Mouse (Mus musculus): ENCODE measurements around the gene Poc1b. TPM values are rescaled to one million over a fixed set of nuclear protein-coding genes. Genes with fewer than 3 reads are reported as not detected.

The Poc1b gene
- polyA plus RNA-seq, 1 experiment from 2014 or later, result 20.6 TPM

- no peak overlapping the region for H3K9ac ChIP-seq (replicated peaks; ENCODE audit: low read length)
- H3K9me3 ChIP-seq (ENCODE audit: low read length), result no peaks in the 10 kb centered on the region
- no peak for ATAC-seq (ENCODE audit: low FRiP score, low TSS enrichment)
- 82% methylated on average over 9 of the region's 9 CpGs for WGBS
- no peak overlapping the region for H3K27ac ChIP-seq (ENCODE audit: low read length)
- H3K36me3 ChIP-seq (ENCODE audit: insufficient read depth, low read length), result peaks cover 4% of the 10 kb centered on the region; the same call in 1 of the 2 replicates
- no peak overlapping the region for H3K4me2 ChIP-seq (replicated peaks; ENCODE audit: low read depth, low read length)
- no peaks in the 10 kb centered on the region for H3K27me3 ChIP-seq (ENCODE audit: insufficient read depth, low read length)
- H3K4me3 ChIP-seq (ENCODE audit: low read length), result no peak overlapping the region
- H3K4me1 ChIP-seq (ENCODE audit: insufficient read depth, low read length), result peaks cover 20% of the 10 kb centered on the region
These were observed 90.9 kb downstream of the Poc1b start for GRCm38 (mm10) chr10:99197607-99198305.

- Histone ChIP-seq H3K4me3 (ENCODE audit: low read length) (no peak overlapping the region), H3K9ac (replicated peaks; ENCODE audit: low read length) (no peak overlapping the region), H3K9me3 (ENCODE audit: low read length) (no peaks in the 10 kb centered on the region), H3K4me1 (ENCODE audit: insufficient read depth, low read length) (peaks cover 25% of the 10 kb centered on the region), H3K27ac (ENCODE audit: low read length) (no peak overlapping the region), H3K27me3 (ENCODE audit: insufficient read depth, low read length) (no peaks in the 10 kb centered on the region), H3K4me2 (replicated peaks; ENCODE audit: low read depth, low read length) (no peak overlapping the region), H3K36me3 (ENCODE audit: insufficient read depth, low read length) (peaks cover 4% of the 10 kb centered on the region; the same call in 1 of the 2 replicates)
- 94% methylated on average over 9 of the region's 9 CpGs for WGBS
- no peak for ATAC-seq (ENCODE audit: low FRiP score, low TSS enrichment)
These were observed 92.1 kb downstream of the Poc1b start for GRCm38 (mm10) chr10:99198946-99199345.

GRCm38 (mm10) chr10:99200944-99201343 is 94.1 kb downstream of the Poc1b start:
- Histone ChIP-seq H3K4me1 (ENCODE audit: insufficient read depth, low read length) (peaks cover 35% of the 10 kb centered on the region), H3K27me3 (ENCODE audit: insufficient read depth, low read length) (no peaks in the 10 kb centered on the region), H3K27ac (ENCODE audit: low read length) (0 out of 2 replicates have a peak overlapping the region, but pooled peaks have one; percentile 16), H3K4me3 (ENCODE audit: low read length) (no peak overlapping the region), H3K36me3 (ENCODE audit: insufficient read depth, low read length) (peaks cover 4% of the 10 kb centered on the region; the same call in 1 of the 2 replicates), H3K4me2 (replicated peaks; ENCODE audit: low read depth, low read length) (no peak overlapping the region), H3K9me3 (ENCODE audit: low read length) (no peaks in the 10 kb centered on the region), H3K9ac (replicated peaks; ENCODE audit: low read length) (no peak overlapping the region)
- no peak for ATAC-seq (ENCODE audit: low FRiP score, low TSS enrichment)
- WGBS, result 60% methylated on average over 5 of the region's 5 CpGs

- Histone ChIP-seq H3K4me2 (replicated peaks; ENCODE audit: low read depth, low read length) (no peak overlapping the region), H3K27me3 (ENCODE audit: insufficient read depth, low read length) (no peaks in the 10 kb centered on the region), H3K4me3 (ENCODE audit: low read length) (no peak overlapping the region), H3K36me3 (ENCODE audit: insufficient read depth, low read length) (peaks cover 4% of the 10 kb centered on the region; the same call in 1 of the 2 replicates), H3K27ac (ENCODE audit: low read length) (no peak overlapping the region), H3K4me1 (ENCODE audit: insufficient read depth, low read length) (peaks cover 35% of the 10 kb centered on the region), H3K9ac (replicated peaks; ENCODE audit: low read length) (no peak overlapping the region), H3K9me3 (ENCODE audit: low read length) (no peaks in the 10 kb centered on the region)
- WGBS, result 5% methylated on average over 1 of the region's 1 CpGs
- no peak for ATAC-seq (ENCODE audit: low FRiP score, low TSS enrichment)
These were observed 95.0 kb downstream of the Poc1b start for GRCm38 (mm10) chr10:99201786-99202185.

GRCm38 (mm10) chr10:99202363-99202762 is 95.5 kb downstream of the Poc1b start:
- peaks cover 4% of the 10 kb centered on the region; the same call in 1 of the 2 replicates for H3K36me3 ChIP-seq (ENCODE audit: insufficient read depth, low read length)
- no peak for ATAC-seq (ENCODE audit: low FRiP score, low TSS enrichment)
- 13% methylated on average over 8 of the region's 8 CpGs for WGBS
- no peak overlapping the region for H3K4me3 ChIP-seq (ENCODE audit: low read length)
- H3K4me2 ChIP-seq (replicated peaks; ENCODE audit: low read depth, low read length), result no peak overlapping the region
- H3K4me1 ChIP-seq (ENCODE audit: insufficient read depth, low read length), result peaks cover 35% of the 10 kb centered on the region
- no peaks in the 10 kb centered on the region for H3K9me3 ChIP-seq (ENCODE audit: low read length)
- H3K9ac ChIP-seq (replicated peaks; ENCODE audit: low read length), result no peak overlapping the region
- peak overlapping the region; percentile 56 for H3K27ac ChIP-seq (ENCODE audit: low read length)
- H3K27me3 ChIP-seq (ENCODE audit: insufficient read depth, low read length), result no peaks in the 10 kb centered on the region

- peaks cover 1% of the 10 kb centered on the region; the same call in 1 of the 2 replicates for H3K36me3 ChIP-seq (ENCODE audit: insufficient read depth, low read length)
- H3K4me2 ChIP-seq (replicated peaks; ENCODE audit: low read depth, low read length), result peak overlapping the region; percentile 59
- no peak for ATAC-seq (ENCODE audit: low FRiP score, low TSS enrichment)
- no peaks in the 10 kb centered on the region for H3K9me3 ChIP-seq (ENCODE audit: low read length)
- 55% methylated on average over 5 of the region's 5 CpGs for WGBS
- peak overlapping the region; percentile 57 for H3K9ac ChIP-seq (replicated peaks; ENCODE audit: low read length)
- H3K27me3 ChIP-seq (ENCODE audit: insufficient read depth, low read length), result no peaks in the 10 kb centered on the region
- H3K4me1 ChIP-seq (ENCODE audit: insufficient read depth, low read length), result peaks cover 35% of the 10 kb centered on the region
- H3K4me3 ChIP-seq (ENCODE audit: low read length), result peak overlapping the region; percentile 37; the same call in 1 of the 2 replicates
- H3K27ac ChIP-seq (ENCODE audit: low read length), result peak overlapping the region; percentile 83
These were observed 96.3 kb downstream of the Poc1b start for GRCm38 (mm10) chr10:99203163-99203562.

GRCm38 (mm10) chr10:99203577-99204487 is 97.0 kb downstream of the Poc1b start:
- Histone ChIP-seq H3K9me3 (ENCODE audit: low read length) (no peaks in the 10 kb centered on the region), H3K9ac (replicated peaks; ENCODE audit: low read length) (peak overlapping the region; percentile 57), H3K4me1 (ENCODE audit: insufficient read depth, low read length) (peaks cover 35% of the 10 kb centered on the region), H3K27ac (ENCODE audit: low read length) (peak overlapping the region; percentile 83), H3K4me3 (ENCODE audit: low read length) (peak overlapping the region; percentile 37), H3K36me3 (ENCODE audit: insufficient read depth, low read length) (no peaks in the 10 kb centered on the region), H3K27me3 (ENCODE audit: insufficient read depth, low read length) (no peaks in the 10 kb centered on the region), H3K4me2 (replicated peaks; ENCODE audit: low read depth, low read length) (peak overlapping the region; percentile 59)
- 3% methylated on average over 29 of the region's 29 CpGs for WGBS
- peak; percentile 56 for ATAC-seq (ENCODE audit: low FRiP score, low TSS enrichment)

- peak overlapping the region; percentile 37 for H3K4me3 ChIP-seq (ENCODE audit: low read length)
- peak overlapping the region; percentile 83 for H3K27ac ChIP-seq (ENCODE audit: low read length)
- peaks cover 35% of the 10 kb centered on the region for H3K4me1 ChIP-seq (ENCODE audit: insufficient read depth, low read length)
- no peaks in the 10 kb centered on the region for H3K9me3 ChIP-seq (ENCODE audit: low read length)
- H3K9ac ChIP-seq (replicated peaks; ENCODE audit: low read length), result peak overlapping the region; percentile 57
- H3K27me3 ChIP-seq (ENCODE audit: insufficient read depth, low read length), result no peaks in the 10 kb centered on the region
- peak; percentile 35; the same call in 1 of the 2 replicates for ATAC-seq (ENCODE audit: low FRiP score, low TSS enrichment)
- WGBS, result 6% methylated on average over 11 of the region's 11 CpGs
- H3K4me2 ChIP-seq (replicated peaks; ENCODE audit: low read depth, low read length), result peak overlapping the region; percentile 59
- H3K36me3 ChIP-seq (ENCODE audit: insufficient read depth, low read length), result no peaks in the 10 kb centered on the region
These were observed 97.7 kb downstream of the Poc1b start for GRCm38 (mm10) chr10:99204553-99204952.

- Histone ChIP-seq H3K27me3 (ENCODE audit: insufficient read depth, low read length) (no peaks in the 10 kb centered on the region), H3K36me3 (ENCODE audit: insufficient read depth, low read length) (no peaks in the 10 kb centered on the region), H3K4me1 (ENCODE audit: insufficient read depth, low read length) (peaks cover 23% of the 10 kb centered on the region), H3K4me3 (ENCODE audit: low read length) (no peak overlapping the region), H3K4me2 (replicated peaks; ENCODE audit: low read depth, low read length) (no peak overlapping the region), H3K27ac (ENCODE audit: low read length) (no peak overlapping the region), H3K9me3 (ENCODE audit: low read length) (no peaks in the 10 kb centered on the region), H3K9ac (replicated peaks; ENCODE audit: low read length) (no peak overlapping the region)
- ATAC-seq (ENCODE audit: low FRiP score, low TSS enrichment), result no peak
- 42% methylated on average over 2 of the region's 2 CpGs for WGBS
These were observed 100.3 kb downstream of the Poc1b start for GRCm38 (mm10) chr10:99207121-99207520.

Measured in kidney, embryonic 16.5 days (tissue).